1 mouse cellular context compared by ENCODE assay signal in the genomic region with DNA sequence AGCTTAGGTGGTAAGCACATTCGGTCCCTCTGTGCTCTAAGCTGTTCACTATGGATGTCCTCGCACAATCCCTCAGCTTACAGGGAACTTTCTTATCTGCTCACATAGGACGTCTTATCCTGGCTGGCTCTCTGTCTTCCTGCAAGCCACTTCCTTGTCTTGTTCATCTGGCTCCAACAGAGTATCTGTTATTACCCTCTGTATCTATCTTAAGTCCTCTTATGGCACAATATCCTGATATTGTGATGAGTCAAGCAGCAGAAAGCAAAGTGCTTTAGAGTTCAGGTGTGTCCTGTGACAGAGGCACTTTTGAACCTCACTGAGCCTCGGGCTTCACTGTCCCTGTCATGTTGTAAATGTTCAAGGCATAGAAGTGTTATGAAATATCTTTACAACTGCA.
A peak's percentile ranks its signal among the peaks of the same experiment; 100 is the strongest.
TF ChIP-seq lines count a peak whose summit lies in the region.

No protein-coding gene starts in this region.

TF ChIP-seq in MEL, 35 proteins besides CTCF, POLR2A, EP300 and RAD21 (continued from another document):
- no peak for TF ChIP-seq USF1 (IDR thresholded peaks at IDR 0.05; ENCODE audit: low read depth, low read length)
- 0 out of 2 replicates have a peak, but pooled peaks have one; percentile 66 for TF ChIP-seq ELF1 (IDR thresholded peaks at IDR 0.05; ENCODE audit: low read depth, low read length)
- TF ChIP-seq MAX (IDR thresholded peaks at IDR 0.05; ENCODE audit: low read length) = peak; percentile 27; the same call in 1 of the 2 replicates
